Mouse (Mus musculus): ENCODE measurements around the gene Uqcc2.

GRCm38 (mm10) chr17:27130246-27130645, 3.5 kb downstream of the Uqcc2 start:
- TF ChIP-seq POLR2A (IDR thresholded peaks at IDR 0.05; ENCODE audit: low read depth, low read length) (no peak), CTCF (IDR thresholded peaks at IDR 0.05; ENCODE audit: extremely low read depth, insufficient read depth, insufficient read length, insufficient replicate concordance) (no peak)
